Mouse (Mus musculus): ENCODE measurements at regions not wholly inside any gene's neighbourhood (a gene's known extent, or its start where the extent isn't known, plus 50 kb on each side); places are given as distances from the start of the nearest gene placed in this dataset.

DNA sequence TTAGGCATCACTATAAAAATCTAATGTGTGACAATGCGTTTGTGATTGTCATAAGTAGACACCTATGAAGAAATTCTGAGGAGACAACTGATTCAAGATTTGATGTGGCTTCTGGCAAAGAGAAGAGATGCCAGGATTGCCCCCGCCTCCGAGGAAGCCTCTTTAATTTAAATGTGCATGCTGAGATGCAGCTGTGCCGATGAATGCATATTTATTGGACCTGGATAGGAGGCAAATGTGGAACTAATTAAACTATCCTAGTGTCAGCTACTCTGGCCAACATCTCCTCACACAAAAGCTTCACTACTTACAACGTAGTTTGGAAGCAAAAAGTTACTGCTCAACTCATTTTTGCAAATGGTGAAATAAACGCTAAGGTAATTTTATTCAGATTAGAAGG is 173.4 kb upstream of the Dph6 start:
- DNase-seq (ENCODE audit: low read depth, low spot score), result no peak

DNA sequence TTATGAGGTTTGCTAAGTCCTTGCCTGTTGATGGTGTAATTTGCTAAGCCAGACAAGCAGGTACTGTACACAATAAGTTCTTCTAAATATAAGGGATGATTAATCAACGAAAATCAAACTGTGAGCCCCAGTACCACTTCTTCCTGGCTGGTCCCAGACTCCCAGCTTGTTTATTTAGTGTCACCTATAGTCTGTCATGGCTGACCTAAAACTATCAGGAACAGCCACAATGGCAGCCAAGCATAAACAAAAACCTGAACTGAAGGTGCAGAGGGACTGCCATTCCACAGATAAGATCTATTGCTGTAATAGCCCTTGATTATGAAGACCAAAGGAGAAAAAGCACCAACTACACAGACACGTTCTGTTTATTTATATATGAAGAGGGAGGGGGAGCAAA is 180.9 kb upstream of the Dph6 start:
- no peak for DNase-seq (ENCODE audit: low read depth, low spot score)

DNA sequence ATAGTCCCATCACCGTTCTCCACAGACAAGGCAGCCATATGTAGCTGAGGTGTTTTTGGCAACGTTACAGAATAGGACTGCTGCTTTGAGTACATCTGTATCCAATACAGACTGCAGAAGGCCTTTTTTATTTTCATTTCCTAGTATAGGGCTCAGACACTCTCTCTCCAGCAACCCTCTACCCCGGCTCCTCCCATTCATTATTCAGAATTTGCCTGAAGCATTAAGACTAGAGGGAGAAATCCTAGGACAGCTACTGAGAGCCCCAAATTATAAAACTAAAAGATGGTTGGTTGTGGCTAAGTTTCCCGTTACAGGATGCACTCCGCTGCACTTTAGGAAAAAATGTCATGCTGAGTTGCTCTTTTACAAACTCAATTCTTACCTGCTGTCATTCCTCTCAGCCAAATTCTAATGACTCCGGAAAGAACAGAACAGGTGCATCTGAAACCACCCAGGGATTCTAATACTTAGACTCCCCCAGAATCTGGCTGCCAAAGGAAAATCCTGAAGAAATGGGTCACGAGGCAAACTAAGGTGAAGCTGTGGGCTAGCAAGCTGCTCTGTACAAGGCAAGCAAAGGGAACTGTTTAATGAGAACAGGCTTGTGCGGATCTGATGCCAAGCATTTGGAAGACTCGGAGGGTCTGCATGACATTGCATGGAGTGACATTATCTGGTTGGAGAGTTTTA is 189.1 kb upstream of the Dph6 start:
- peak; percentile 77 for DNase-seq (ENCODE audit: low read depth, low spot score)

DNA sequence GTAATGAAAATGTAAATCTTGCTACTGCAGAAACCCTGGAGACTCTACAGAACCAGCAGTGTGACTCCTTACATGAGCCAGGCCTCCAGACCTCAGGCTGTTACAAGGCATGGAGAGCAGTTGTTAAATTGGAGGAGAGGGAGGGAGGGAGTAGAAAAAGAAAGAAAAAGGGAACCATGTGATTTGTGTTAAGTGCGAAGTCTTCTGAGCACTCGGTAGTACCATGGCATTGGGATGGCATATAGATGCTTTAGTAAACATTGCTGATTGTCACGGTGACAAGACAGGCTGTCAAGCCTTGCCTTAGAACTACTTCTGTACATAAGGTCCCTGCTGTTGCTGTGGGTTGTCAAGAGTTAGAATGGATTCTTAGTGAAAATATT is 189.6 kb upstream of the Dph6 start:
- no peak for DNase-seq (ENCODE audit: low read depth, low spot score)

DNA sequence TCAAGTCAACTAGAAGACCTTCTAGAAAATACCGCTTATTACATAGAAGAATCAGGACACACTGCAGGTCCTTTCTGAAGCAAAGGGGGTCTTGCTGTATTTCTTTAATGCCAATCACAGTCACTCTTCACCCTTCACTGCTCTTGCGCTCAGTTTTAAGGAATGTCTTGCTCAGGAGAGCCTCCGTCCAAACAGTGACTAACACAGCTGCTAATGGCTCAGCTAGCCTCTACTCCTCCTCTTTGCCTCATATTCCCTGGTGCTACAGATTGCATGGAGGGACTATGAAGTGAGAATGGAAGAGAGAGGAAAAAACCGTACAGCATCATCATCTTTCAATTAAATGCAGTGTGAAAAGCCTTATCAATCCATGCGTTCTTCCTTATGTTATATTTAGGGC is 193.7 kb upstream of the Dph6 start:
- no peak for DNase-seq (ENCODE audit: low read depth, low spot score)

DNA sequence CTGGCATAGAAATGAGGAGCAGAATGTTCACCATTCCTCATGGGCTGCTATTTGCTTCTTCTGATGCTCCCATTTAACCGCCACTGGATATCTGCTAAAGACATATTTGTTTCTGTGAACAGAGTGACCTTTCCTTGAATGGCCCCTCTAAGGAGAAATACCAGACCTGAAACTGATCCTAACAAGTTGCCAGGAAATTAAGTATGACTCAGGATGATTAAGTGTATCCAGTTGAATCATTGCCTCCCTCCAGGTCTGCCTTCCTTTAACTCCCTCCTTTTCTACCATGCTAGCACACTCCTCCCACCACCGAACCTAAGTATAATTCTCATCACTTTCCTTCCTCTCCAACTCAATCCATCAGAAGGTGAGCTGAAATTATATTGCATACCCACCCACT is 194.2 kb upstream of the Dph6 start:
- DNase-seq (ENCODE audit: low read depth, low spot score), result peak; percentile 22

DNA sequence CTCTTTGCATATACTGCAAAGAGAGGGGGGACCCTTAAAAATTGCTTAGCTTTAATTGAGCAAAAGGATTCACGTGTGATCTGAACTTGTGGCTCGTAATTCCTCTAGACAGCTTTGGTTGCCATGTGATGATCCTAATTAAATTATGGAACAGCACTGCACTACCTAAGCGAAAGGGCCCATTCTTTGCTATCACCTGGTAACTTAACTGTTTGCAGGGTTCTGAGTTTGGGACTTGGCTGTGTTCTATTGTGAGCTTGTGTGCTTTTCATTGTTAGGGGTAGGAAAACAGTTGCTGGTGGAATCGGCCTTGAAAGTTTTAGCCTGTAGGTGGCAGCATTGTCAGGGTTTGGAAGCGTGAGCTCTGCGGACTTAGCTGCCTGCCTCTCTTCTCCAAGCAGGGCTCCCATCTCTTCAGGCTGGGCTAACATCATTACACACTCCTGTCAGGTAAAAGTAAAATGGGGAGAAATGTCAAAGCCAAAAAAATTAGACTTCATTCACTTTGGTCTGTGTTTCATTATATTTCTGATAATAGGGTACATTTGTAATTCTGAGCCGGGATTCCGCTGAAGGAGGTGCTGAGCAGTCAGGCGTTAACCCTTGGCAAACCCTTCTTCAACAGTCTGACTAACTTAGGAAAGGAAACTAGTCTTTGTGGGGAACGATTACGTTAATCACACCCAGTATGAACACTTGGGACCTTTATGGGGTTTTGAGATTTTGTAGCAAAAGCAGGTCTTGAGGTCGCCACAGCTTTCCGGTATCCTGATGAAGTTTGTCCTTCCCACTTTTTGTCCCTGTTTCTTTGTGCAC is 199.2 kb upstream of the Dph6 start:
- DNase-seq (ENCODE audit: low read depth, low spot score), result peak; percentile 90

DNA sequence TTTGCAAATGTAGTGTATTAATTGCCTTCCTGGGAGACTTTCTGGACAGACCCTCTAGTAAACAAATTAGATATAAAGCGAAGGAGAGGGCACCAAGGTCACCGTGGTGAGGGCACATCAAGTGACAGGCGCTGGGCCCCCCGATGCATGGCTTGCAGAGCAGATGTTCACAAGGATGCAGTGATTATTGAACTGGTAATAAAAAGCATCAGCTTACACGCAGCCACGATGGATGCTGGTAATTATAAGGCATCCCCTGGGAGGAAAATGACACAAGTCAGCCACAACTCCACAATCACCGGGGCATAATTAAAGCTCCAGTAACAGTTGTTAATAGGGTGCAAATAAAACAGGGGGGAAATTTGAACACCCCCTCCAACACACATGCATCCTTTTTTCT is 217.5 kb upstream of the Dph6 start:
- DNase-seq (ENCODE audit: low read depth, low spot score), result no peak

DNA sequence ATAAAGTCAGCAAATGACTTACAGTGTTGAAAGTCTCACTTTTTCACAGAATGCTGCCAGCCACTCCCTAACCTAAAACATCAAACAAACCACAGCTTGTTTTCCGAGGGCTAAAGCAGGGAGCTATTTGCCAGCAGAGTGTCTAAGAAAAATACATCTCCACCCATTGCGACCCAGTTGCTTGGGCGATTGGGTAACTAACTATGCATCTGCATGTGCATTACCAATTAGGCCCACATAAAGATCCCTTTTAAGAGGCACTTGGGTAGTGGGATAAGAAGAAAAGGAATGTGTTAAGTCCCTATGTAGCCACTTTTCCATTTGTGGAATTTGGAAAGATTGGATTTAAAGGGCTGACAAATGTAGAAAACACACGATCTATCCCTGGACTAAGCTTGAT is 218.3 kb upstream of the Dph6 start:
- no peak for DNase-seq (ENCODE audit: low read depth, low spot score)

DNA sequence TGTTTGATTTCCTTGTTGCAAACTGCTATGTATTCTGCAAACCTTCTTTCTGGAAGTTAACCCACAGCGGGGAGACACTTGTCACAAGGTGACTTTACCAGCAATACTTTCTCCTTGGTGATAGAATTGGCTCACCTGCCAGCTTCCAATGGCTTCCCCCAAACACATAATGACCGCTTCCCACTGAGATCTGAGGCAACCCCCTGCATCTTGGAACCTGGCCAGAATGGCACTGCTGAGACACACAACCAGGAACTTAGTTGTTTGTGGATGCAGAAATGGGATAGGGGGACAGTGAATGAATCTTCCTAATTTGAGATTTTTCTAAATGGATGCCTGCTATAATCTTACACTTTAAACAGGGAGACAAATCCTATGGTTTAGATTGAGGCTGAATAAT is 224.3 kb upstream of the Dph6 start:
- DNase-seq (ENCODE audit: low read depth, low spot score), result peak; percentile 4

DNA sequence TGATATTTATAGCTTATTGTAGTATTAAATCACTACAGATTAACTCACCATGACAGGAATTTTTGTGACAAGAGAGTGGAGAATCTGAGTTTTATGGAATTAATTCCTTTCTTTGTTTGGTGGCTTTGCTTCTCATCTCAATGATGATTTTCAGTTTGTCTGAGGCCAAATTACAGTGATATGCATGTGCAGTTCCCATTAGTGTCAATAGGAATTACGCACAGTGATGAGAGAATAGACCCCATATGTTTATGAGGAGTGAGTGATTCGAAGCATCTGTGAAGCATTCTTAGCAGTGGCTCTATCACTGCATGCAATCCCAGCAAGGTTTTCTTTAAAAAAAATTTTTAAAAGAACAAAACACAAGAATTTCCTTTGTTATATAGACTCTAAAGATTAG is 225.0 kb upstream of the Dph6 start:
- DNase-seq (ENCODE audit: low read depth, low spot score), result no peak

DNA sequence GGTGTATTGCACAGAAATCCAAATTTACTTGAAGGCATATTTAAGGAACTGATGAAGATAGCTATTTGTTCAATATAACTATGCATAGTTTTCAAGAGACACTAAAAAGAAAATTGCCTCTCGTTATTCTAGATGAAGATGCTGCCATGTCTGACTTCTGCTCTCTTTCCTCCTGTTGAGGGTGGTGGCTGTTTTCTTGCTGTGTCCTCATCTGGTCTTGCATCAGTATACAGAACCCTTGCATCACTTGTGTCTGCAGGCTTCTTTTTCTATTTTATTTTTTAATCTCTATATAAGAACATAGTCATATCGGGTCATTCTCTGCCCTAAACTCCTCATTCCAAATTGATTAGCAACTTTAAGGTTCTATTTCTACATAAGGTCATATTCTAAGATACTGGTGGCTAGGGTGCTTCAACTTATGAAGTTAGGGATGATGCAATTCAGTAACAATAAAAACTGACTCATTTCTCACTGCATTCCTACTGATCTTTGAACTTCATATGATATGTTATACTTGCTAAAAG is 231.0 kb upstream of the Dph6 start:
- DNase-seq (ENCODE audit: low read depth, low spot score), result no peak

DNA sequence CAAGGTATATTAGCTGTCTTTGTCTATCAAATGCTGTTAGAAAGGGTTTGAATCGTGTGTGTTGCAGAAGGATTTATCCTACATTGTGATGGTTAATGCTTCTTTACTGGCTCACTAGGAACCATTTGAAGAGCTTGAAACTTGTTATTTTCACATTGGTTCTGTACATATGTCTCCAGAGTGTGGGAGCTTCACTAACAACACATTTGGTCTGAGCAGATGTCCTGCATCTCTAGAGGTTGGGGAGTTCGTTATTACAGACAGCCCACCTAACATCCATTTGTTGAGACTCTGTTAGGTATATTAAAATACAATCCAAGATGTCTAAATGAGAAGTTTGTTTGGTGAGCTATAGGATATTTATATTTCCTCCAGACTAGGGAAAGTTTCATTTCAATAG is 244.0 kb upstream of the Dph6 start:
- DNase-seq (ENCODE audit: low read depth, low spot score), result peak; percentile 46

DNA sequence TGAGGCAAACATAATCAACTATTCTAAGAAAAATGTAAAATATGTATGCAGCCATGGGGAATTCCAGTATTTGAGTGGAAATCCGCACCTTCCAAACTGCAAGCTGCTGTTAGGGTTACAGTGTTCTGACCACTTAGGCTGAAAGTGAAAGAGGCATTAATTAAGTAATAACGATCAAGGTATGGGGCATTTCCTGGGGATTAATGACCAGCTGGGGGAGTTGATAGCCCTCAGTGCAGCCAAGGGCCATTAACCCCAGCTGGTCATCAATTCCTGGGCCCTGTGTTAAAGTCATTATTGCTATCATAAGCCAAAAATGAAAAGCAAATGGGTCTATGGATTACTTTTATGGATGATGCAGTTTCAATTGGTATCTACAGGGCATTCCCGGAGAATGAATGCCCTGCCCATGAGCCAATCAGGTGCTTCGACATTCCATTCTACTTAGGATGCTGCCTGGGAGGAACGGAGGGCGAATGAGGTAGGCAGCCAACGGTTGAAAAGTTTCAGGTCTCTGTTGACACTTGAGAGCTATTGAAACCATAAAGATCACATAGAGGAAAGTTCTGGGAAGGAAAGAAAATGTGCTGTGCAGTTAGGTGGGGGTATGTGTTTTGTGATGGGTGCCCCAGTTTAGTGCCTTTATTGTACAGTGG is 257.2 kb upstream of the Dph6 start:
- DNase-seq (ENCODE audit: low read depth, low spot score), result no peak

DNA sequence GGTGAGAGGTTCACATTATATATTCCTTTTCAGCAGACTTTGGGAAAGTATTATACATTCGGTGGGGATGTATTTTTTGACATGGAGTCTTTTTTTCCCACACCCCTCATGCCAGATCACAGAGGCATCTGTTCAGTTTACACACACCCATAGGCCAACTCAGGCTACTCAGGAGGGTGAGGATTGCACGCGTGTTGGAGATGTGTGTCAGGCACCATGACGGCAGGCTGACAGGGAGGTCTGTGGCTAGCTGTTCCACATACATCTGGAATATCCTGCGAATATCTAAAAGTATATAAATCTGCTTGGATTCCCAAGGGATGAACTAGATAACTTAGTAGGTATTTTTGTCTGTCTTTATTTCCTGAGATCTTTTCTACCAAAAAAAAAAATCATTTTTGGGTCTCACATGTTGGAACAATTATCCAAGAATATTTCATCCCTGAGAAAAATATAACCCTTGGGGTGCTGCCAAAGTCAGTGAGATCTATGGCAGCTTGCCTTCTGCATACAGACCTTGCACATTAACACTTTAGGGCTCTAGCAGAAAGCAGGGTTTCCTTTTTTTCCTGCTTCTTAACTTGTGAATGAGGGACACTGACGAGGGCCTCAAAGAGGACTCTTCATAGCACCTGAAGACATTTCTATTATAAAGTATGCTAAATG is 260.4 kb upstream of the Dph6 start:
- DNase-seq (ENCODE audit: low read depth, low spot score), result no peak

DNA sequence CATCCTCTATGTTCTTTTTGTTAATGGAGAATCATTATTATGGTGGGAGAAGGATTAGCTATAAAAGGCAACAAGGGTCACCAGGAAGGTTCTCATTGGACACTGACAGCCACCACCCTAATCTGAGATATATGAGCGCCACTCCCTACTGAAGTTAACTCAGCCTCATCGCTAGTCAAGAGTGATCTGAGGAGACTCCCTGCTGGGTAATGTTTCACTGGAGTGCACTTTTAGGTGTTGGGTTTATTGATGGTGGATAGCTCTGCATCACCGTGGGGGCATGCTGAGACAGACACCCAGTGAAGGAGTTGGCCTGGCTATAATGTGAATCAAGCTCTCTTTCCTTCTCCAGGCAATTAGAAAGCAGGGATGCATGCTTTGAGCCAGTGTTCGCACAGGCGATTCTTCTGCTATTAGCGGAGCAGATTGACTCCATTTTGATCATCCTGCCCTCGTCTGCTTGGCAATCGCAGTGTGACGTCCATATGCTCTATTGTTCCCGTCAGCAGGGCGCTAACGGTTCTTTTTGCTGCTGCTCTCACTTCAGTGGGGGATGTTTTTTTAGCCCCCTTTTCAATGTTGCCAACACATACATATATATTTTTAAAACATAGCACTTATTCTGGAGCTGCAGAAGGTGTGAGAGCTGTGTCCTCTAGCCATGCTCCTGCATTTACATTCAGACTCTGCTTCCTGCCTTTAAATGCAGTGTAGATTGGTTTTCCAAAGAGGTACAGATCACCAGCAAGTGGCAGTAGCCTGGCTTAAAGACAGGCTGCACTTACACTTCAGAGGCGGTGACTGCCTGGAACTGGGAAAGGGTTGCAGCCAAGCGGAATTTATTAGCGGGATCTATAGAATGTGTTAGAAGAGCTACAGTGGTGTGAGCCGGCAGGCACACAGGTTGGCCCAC is 263.9 kb upstream of the Dph6 start:
- DNase-seq (ENCODE audit: low read depth, low spot score), result peak; percentile 31

DNA sequence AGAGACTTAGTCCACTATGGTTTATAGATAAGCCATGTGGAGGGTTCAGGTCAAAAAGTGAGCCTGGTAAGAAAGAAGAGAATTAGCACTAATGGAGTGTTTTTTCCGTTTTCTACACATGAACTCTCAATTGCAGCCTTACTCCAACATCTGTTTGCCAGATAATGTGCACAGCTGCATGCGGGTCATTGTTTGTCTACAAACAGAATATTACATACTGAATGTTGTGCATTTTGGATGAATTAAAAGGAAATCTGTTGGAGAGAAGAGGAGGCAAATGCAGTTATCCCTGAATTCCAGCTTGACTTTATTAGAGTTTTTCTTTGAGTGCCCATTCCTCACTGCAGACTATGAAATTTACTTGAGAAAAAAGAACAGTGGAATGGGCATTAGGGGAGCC is 269.1 kb upstream of the Dph6 start:
- no peak for DNase-seq (ENCODE audit: low read depth, low spot score)

DNA sequence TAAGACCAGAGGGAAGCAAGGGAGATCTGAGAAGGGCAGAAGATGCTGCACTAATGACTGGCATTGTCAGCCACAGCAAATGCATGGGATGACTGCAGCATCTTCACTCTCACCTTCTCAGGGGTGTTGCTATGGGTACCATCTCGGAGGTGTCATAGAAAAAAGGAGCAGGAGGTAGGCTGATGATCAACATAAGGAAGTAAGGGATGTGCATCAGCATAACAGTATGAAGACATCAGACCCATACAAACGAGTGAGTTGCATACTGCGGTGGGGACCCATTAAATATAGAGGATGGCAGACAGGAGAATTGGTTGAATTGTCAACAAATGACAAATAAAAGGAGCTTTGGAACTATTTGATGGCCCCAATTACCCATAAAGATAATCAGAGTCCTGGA is 280.7 kb upstream of the Dph6 start:
- DNase-seq (ENCODE audit: low read depth, low spot score), result no peak

DNA sequence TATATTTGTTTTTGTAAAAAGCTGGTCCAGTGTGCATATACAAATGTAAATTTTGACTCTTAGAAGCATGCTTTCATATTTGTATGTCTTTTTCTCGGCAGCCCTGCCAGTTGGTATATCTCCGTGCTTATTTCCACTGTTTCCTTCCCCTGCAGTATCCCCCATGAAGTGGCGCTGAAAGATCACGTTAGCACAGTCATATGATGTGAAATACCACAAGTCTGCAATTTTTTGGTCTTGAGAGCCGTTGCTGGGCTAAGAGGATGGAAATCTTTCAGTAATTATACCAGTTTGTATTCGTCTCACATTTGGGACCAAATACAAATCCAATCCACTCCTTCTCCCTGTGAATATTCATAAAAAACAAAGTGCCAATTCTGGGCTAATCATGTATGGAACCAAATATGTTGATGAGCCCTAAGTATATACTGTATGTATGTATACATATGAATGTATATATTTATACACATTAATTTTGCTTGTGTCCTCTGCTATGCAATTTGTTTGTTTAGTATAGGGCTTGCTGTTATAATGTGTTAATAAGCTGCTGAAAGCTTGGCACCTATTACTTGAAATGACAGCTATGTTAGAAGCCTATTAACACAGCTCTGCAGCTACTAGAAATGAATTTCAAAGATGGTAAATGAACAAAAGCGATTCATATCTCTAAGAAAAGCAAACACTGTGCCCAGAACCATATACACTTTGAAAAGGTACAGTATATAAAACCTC is 283.8 kb upstream of the Dph6 start:
- peak; percentile 22 for DNase-seq (ENCODE audit: low read depth, low spot score)

DNA sequence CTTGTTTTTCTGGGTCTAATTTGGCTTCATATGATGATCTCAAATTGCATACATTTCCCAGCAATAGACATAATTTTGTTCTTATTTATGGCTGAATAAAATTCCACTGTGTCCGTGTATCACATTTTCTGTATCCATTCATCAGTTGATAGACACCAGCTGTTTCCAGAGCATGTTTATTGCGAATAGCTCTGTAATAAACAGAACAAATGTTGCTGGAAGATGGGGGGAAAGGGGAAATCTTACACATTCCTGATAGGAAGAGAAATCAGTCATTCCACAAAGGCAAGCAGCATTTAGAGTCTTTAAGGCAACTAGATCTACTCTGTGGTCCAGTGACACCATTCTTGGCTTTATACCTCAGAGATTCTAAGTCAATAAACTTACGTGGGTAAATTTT is 311.3 kb upstream of the Dph6 start:
- no peak for DNase-seq (ENCODE audit: low read depth, low spot score)

All from brain, adult 2 months (tissue).